Mouse (Mus musculus): ENCODE measurements around the gene Slc5a10. TPM values are rescaled to one million over a fixed set of nuclear protein-coding genes. Genes with fewer than 3 reads are reported as not detected.

The Slc5a10 gene
- polyA plus RNA-seq, 1 experiment from 2014 or later, result 0.08 TPM

GRCm38 (mm10) chr11:61676216-61676854, 44.3 kb downstream of the Slc5a10 start:
- Histone ChIP-seq H3K9ac (replicated peaks) (no peak overlapping the region), H3K27ac (no peak overlapping the region), H3K9me3 (no peaks in the 10 kb centered on the region), H3K4me1 (replicated peaks) (peaks cover 12% of the 10 kb centered on the region), H3K36me3 (no peaks in the 10 kb centered on the region), H3K4me3 (replicated peaks) (no peak overlapping the region), H3K27me3 (peaks cover 4% of the 10 kb centered on the region), H3K4me2 (replicated peaks) (no peak overlapping the region)
- 72% methylated on average over 7 of the region's 7 CpGs for WGBS
- ATAC-seq, result no peak

GRCm38 (mm10) chr11:61675332-61675731, 45.3 kb downstream of the Slc5a10 start:
- Histone ChIP-seq H3K27me3 (peaks cover 4% of the 10 kb centered on the region), H3K4me2 (replicated peaks) (no peak overlapping the region), H3K4me3 (replicated peaks) (no peak overlapping the region), H3K9me3 (no peaks in the 10 kb centered on the region), H3K36me3 (no peaks in the 10 kb centered on the region), H3K27ac (no peak overlapping the region), H3K4me1 (replicated peaks) (peaks cover 12% of the 10 kb centered on the region), H3K9ac (replicated peaks) (no peak overlapping the region)
- 67% methylated on average over 2 of the region's 2 CpGs for WGBS
- ATAC-seq, result no peak

GRCm38 (mm10) chr11:61674839-61675159, 45.8 kb downstream of the Slc5a10 start:
- H3K9me3 ChIP-seq, result no peaks in the 10 kb centered on the region
- peaks cover 12% of the 10 kb centered on the region for H3K4me1 ChIP-seq (replicated peaks)
- H3K36me3 ChIP-seq, result no peaks in the 10 kb centered on the region
- H3K9ac ChIP-seq (replicated peaks), result no peak overlapping the region; the same call in 1 of the 2 replicates
- H3K27ac ChIP-seq, result no peak overlapping the region
- no peak overlapping the region for H3K4me3 ChIP-seq (replicated peaks)
- peaks cover 4% of the 10 kb centered on the region for H3K27me3 ChIP-seq
- ATAC-seq, result peak; percentile 77
- 6% methylated on average over 8 of the region's 8 CpGs for WGBS
- peak overlapping the region; percentile 29 for H3K4me2 ChIP-seq (replicated peaks)

GRCm38 (mm10) chr11:61674151-61674838, 46.3 kb downstream of the Slc5a10 start:
- ATAC-seq, result peak; percentile 65
- WGBS, result 30% methylated on average over 19 of the region's 19 CpGs
- Histone ChIP-seq H3K4me3 (replicated peaks) (no peak overlapping the region), H3K4me1 (replicated peaks) (peaks cover 12% of the 10 kb centered on the region), H3K36me3 (no peaks in the 10 kb centered on the region), H3K27ac (no peak overlapping the region), H3K9me3 (no peaks in the 10 kb centered on the region), H3K9ac (replicated peaks) (no peak overlapping the region; the same call in 1 of the 2 replicates), H3K27me3 (peaks cover 4% of the 10 kb centered on the region; the same call in 1 of the 2 replicates), H3K4me2 (replicated peaks) (peak overlapping the region; percentile 29)

- Histone ChIP-seq H3K27me3 (peaks cover 4% of the 10 kb centered on the region; the same call in 1 of the 2 replicates), H3K9me3 (no peaks in the 10 kb centered on the region), H3K4me2 (replicated peaks) (no peak overlapping the region), H3K4me1 (replicated peaks) (peaks cover 12% of the 10 kb centered on the region), H3K27ac (no peak overlapping the region), H3K9ac (replicated peaks) (no peak overlapping the region), H3K36me3 (no peaks in the 10 kb centered on the region), H3K4me3 (replicated peaks) (no peak overlapping the region)
- 23% methylated on average over 8 of the region's 8 CpGs for WGBS
- ATAC-seq, result no peak
These were observed 46.9 kb downstream of the Slc5a10 start for GRCm38 (mm10) chr11:61673686-61674085.

- 69% methylated on average over 19 of the region's 19 CpGs for WGBS
- no peak for ATAC-seq
- H3K27me3 ChIP-seq, result peaks cover 4% of the 10 kb centered on the region; the same call in 1 of the 2 replicates
- no peaks in the 10 kb centered on the region for H3K9me3 ChIP-seq
- H3K4me3 ChIP-seq (replicated peaks), result no peak overlapping the region
- no peak overlapping the region for H3K4me2 ChIP-seq (replicated peaks)
- H3K36me3 ChIP-seq, result no peaks in the 10 kb centered on the region
- peaks cover 12% of the 10 kb centered on the region for H3K4me1 ChIP-seq (replicated peaks)
- no peak overlapping the region for H3K27ac ChIP-seq
- H3K9ac ChIP-seq (replicated peaks), result no peak overlapping the region
These were observed 48.7 kb downstream of the Slc5a10 start for GRCm38 (mm10) chr11:61671781-61672383.

GRCm38 (mm10) chr11:61669492-61670490, 50.8 kb downstream of the Slc5a10 start:
- Histone ChIP-seq H3K4me3 (replicated peaks) (no peak overlapping the region), H3K27me3 (peaks cover 4% of the 10 kb centered on the region; the same call in 1 of the 2 replicates), H3K4me1 (replicated peaks) (peaks cover 7% of the 10 kb centered on the region), H3K36me3 (no peaks in the 10 kb centered on the region), H3K27ac (no peak overlapping the region), H3K9ac (replicated peaks) (no peak overlapping the region), H3K9me3 (no peaks in the 10 kb centered on the region), H3K4me2 (replicated peaks) (no peak overlapping the region)
- ATAC-seq, result no peak
- WGBS, result 86% methylated on average over 14 of the region's 14 CpGs

- 91% methylated on average over 5 of the region's 5 CpGs for WGBS
These were observed 52.8 kb downstream of the Slc5a10 start for GRCm38 (mm10) chr11:61667782-61668181.

GRCm38 (mm10) chr11:61667248-61667647, 53.4 kb downstream of the Slc5a10 start:
- no peak overlapping the region for H3K4me2 ChIP-seq (replicated peaks)
- no peaks in the 10 kb centered on the region for H3K9me3 ChIP-seq
- WGBS, result 80% methylated on average over 5 of the region's 5 CpGs
- no peak overlapping the region for H3K27ac ChIP-seq
- H3K36me3 ChIP-seq, result no peaks in the 10 kb centered on the region
- no peak overlapping the region for H3K4me3 ChIP-seq (replicated peaks)
- no peak overlapping the region for H3K9ac ChIP-seq (replicated peaks)
- H3K27me3 ChIP-seq, result no peaks in the 10 kb centered on the region
- H3K4me1 ChIP-seq (replicated peaks), result no peaks in the 10 kb centered on the region
- ATAC-seq, result no peak

More at GRCm38 (mm10) chr11:61667782-61668181, 52.8 kb downstream of the Slc5a10 start:
- Histone ChIP-seq H3K9me3 (no peaks in the 10 kb centered on the region), H3K9ac (replicated peaks) (no peak overlapping the region), H3K36me3 (no peaks in the 10 kb centered on the region), H3K4me3 (replicated peaks) (no peak overlapping the region), H3K27me3 (no peaks in the 10 kb centered on the region), H3K27ac (no peak overlapping the region), H3K4me2 (replicated peaks) (no peak overlapping the region), H3K4me1 (replicated peaks) (no peaks in the 10 kb centered on the region)
- no peak for ATAC-seq

- no peaks in the 10 kb centered on the region for H3K36me3 ChIP-seq
- H3K27me3 ChIP-seq, result no peaks in the 10 kb centered on the region
- WGBS, result 48% methylated on average over 7 of the region's 7 CpGs
- ATAC-seq, result 0 out of 2 replicates have a peak, but pooled peaks have one; percentile 24
- no peak overlapping the region for H3K9ac ChIP-seq (replicated peaks)
- no peaks in the 10 kb centered on the region for H3K9me3 ChIP-seq
- no peak overlapping the region for H3K27ac ChIP-seq
- H3K4me1 ChIP-seq (replicated peaks), result no peaks in the 10 kb centered on the region
- no peak overlapping the region for H3K4me3 ChIP-seq (replicated peaks)
- H3K4me2 ChIP-seq (replicated peaks), result no peak overlapping the region
These were observed 54.4 kb downstream of the Slc5a10 start for GRCm38 (mm10) chr11:61665991-61666799.

GRCm38 (mm10) chr11:61665401-61665800, 55.2 kb downstream of the Slc5a10 start:
- Histone ChIP-seq H3K4me1 (replicated peaks) (no peaks in the 10 kb centered on the region), H3K4me3 (replicated peaks) (no peak overlapping the region), H3K9me3 (no peaks in the 10 kb centered on the region), H3K27ac (no peak overlapping the region), H3K9ac (replicated peaks) (no peak overlapping the region), H3K36me3 (no peaks in the 10 kb centered on the region), H3K4me2 (replicated peaks) (no peak overlapping the region), H3K27me3 (no peaks in the 10 kb centered on the region)
- ATAC-seq, result no peak
- WGBS, result 81% methylated on average over 4 of the region's 4 CpGs

Data from midbrain, embryonic 13.5 days (tissue).